Mouse (Mus musculus) thymus, adult 2 months (tissue): Measurements from ENCODE around the gene Gm10570.

Experiments used
- CTCF ChIP-seq: fragments of 200-500 bp; IDR thresholded peaks from 2 replicates; pipeline ENCODE4 v1.5.1; 2012; ENCODE audit warnings: mild to moderate bottlenecking, control low read depth, low read length, moderate library complexity, borderline replicate concordance; ENCODE audit not compliant: control insufficient read depth, poor library complexity, insufficient read depth; ENCODE audit errors: extremely low read depth
- POLR2A ChIP-seq: fragments of 200-500 bp; IDR thresholded peaks from 2 replicates; pipeline ENCODE4 v1.6.1; 2012; ENCODE audit warnings: mild to moderate bottlenecking, low read length, control low read depth, moderate library complexity; ENCODE audit not compliant: control insufficient read depth, poor library complexity, insufficient read depth; ENCODE audit errors: extremely low read depth

DNA sequence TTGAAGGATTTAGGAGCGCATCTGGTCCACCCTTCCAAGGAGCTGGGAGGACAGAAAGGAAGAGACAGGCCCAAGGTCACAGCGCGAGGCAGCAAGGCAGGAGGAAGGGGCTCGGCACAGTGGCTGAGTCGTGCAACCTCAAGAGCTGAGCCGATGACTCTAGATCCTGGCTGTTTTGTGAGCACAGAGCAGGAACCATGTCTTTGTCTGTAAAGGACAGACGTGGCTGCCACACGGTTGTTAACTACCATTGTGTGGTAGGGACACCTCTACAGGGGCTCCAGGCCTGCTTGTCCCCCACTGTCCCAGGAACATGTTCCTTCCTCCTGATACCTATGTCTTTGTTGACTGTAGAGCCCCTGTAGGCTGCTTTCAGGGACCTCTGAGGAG is 8.8 kb downstream of the Gm10570 start:
- TF ChIP-seq CTCF (no peak), POLR2A (no peak)
